Mouse (Mus musculus): ENCODE data around the gene C2cd4c. TPM values are rescaled to one million over a fixed set of nuclear protein-coding genes. Genes with fewer than 3 reads are reported as not detected.

Gene C2cd4c
- polyA plus RNA-seq, 1 experiment from 2014 or later: not detected

DNA sequence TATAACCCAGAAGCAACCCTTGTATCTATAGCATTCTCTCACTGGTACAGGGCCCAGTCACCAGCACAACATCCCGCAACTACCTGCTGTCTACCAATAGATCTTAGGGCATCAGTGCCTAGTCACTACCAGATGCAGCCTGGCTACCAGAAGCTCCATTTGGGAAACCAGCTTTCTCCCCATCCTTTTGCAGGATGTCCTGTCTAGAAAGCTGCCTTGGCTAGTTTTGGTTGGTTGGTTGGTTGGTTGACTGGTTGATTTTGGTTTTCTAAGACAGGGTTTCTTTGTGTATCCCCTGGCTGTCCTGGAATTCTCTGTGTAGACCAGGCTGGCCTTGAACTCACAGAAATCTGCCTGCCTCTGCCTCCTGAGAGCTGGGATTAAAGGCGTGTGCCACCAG, 54.1 kb downstream of the C2cd4c start:
- no peak for ATAC-seq (ENCODE audit: low FRiP score, low TSS enrichment)
- Histone ChIP-seq H3K4me1 (ENCODE audit: control insufficient read depth, insufficient read depth, low read length) (no peaks in the 10 kb centered on the region), H3K9ac (ENCODE audit: low read depth, low read length) (no peak overlapping the region), H3K9me3 (ENCODE audit: control insufficient read depth, low read length) (no peaks in the 10 kb centered on the region), H3K27me3 (ENCODE audit: control insufficient read depth, insufficient read depth, low read length) (no peaks in the 10 kb centered on the region), H3K36me3 (ENCODE audit: control insufficient read depth, insufficient read depth, low read length) (no peaks in the 10 kb centered on the region), H3K27ac (ENCODE audit: low read depth, low read length) (no peak overlapping the region), H3K4me3 (ENCODE audit: low read length) (no peak overlapping the region), H3K4me2 (replicated peaks; ENCODE audit: low read depth, low read length) (no peak overlapping the region)
- WGBS: 89% methylated on average over 2 of the region's 2 CpGs

- no peak for ATAC-seq (ENCODE audit: low FRiP score, low TSS enrichment)
- no peaks in the 10 kb centered on the region for H3K9me3 ChIP-seq (ENCODE audit: control insufficient read depth, low read length)
- no peak overlapping the region for H3K4me3 ChIP-seq (ENCODE audit: low read length)
- H3K4me1 ChIP-seq (ENCODE audit: control insufficient read depth, insufficient read depth, low read length): peaks cover 9% of the 10 kb centered on the region; the same call in 1 of the 2 replicates
- H3K36me3 ChIP-seq (ENCODE audit: control insufficient read depth, insufficient read depth, low read length): no peaks in the 10 kb centered on the region
- no peaks in the 10 kb centered on the region for H3K27me3 ChIP-seq (ENCODE audit: control insufficient read depth, insufficient read depth, low read length)
- no peak overlapping the region for H3K27ac ChIP-seq (ENCODE audit: low read depth, low read length)
- WGBS: 91% methylated on average over 5 of the region's 5 CpGs
- no peak overlapping the region for H3K4me2 ChIP-seq (replicated peaks; ENCODE audit: low read depth, low read length)
- H3K9ac ChIP-seq (ENCODE audit: low read depth, low read length): no peak overlapping the region
Observed at GRCm38 (mm10) chr10:79557496-79557895, 56.3 kb downstream of the C2cd4c start.

DNA sequence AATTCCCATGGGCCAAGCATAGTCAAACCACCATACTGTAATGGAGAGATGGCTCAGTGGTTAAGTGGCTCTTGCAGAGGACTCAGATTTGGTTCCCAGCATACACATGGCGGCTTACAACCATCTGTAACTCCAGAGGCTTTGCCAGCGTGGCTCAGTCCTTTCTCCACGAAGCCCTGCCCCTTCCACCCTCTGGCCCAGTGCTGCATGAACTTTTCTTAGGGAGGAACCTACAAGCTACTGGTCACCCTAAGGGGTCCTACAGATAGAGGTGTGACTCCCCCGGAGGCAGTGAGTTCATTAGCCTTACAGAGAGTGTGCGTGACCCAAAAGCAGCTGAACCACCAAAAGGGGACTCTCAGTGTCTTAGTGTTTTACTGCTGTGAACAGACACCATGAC, 56.9 kb downstream of the C2cd4c start:
- no peaks in the 10 kb centered on the region for H3K9me3 ChIP-seq (ENCODE audit: control insufficient read depth, low read length)
- H3K27me3 ChIP-seq (ENCODE audit: control insufficient read depth, insufficient read depth, low read length): no peaks in the 10 kb centered on the region
- WGBS: 86% methylated on average over 5 of the region's 5 CpGs
- H3K4me1 ChIP-seq (ENCODE audit: control insufficient read depth, insufficient read depth, low read length): peaks cover 14% of the 10 kb centered on the region; the same call in 1 of the 2 replicates
- no peak overlapping the region for H3K4me2 ChIP-seq (replicated peaks; ENCODE audit: low read depth, low read length)
- H3K36me3 ChIP-seq (ENCODE audit: control insufficient read depth, insufficient read depth, low read length): no peaks in the 10 kb centered on the region
- no peak overlapping the region for H3K9ac ChIP-seq (ENCODE audit: low read depth, low read length)
- H3K4me3 ChIP-seq (ENCODE audit: low read length): no peak overlapping the region
- H3K27ac ChIP-seq (ENCODE audit: low read depth, low read length): no peak overlapping the region
- no peak for ATAC-seq (ENCODE audit: low FRiP score, low TSS enrichment)

Other genes with a start within 250 kb of the C2cd4c start
- not detected in 2 replicates for gene Vmn2r83, start 145.3 kb downstream of the C2cd4c start, polyA plus RNA-seq (2014; fragmentation: Nextera tagmentation; extraction: Ambion mirVana)
- gene Plpp2, start 80.2 kb downstream of the C2cd4c start, polyA plus RNA-seq (2014; fragmentation: Nextera tagmentation; extraction: Ambion mirVana): 34.9 and 43.3 TPM in 2 replicates
- 44.2 and 47.4 TPM in 2 replicates for gene Mier2, start 58.8 kb downstream of the C2cd4c start, polyA plus RNA-seq (2014; fragmentation: Nextera tagmentation; extraction: Ambion mirVana)
- not detected in 2 replicates for gene Theg, start 26.7 kb downstream of the C2cd4c start, polyA plus RNA-seq (2014; fragmentation: Nextera tagmentation; extraction: Ambion mirVana)
- 6.9 and 8.5 TPM in 2 replicates for gene Shc2, start 23.9 kb upstream of the C2cd4c start, polyA plus RNA-seq (2014; fragmentation: Nextera tagmentation; extraction: Ambion mirVana)
- not detected in 2 replicates for gene Odf3l2, start 31.7 kb upstream of the C2cd4c start, polyA plus RNA-seq (2014; fragmentation: Nextera tagmentation; extraction: Ambion mirVana)
- gene Madcam1, start 50.5 kb upstream of the C2cd4c start, polyA plus RNA-seq (2014; fragmentation: Nextera tagmentation; extraction: Ambion mirVana): 2.6 and 3.6 TPM in 2 replicates
- 85.7 and 90.9 TPM in 2 replicates for gene Tpgs1, start 55.3 kb upstream of the C2cd4c start, polyA plus RNA-seq (2014; fragmentation: Nextera tagmentation; extraction: Ambion mirVana)
- 105 and 108 TPM in 2 replicates for gene Cdc34, start 68.2 kb upstream of the C2cd4c start, polyA plus RNA-seq (2014; fragmentation: Nextera tagmentation; extraction: Ambion mirVana)
- gene Gzmm, start 75.0 kb upstream of the C2cd4c start, polyA plus RNA-seq (2014; fragmentation: Nextera tagmentation; extraction: Ambion mirVana): 0.54 and 0.61 TPM in 2 replicates
- gene Bsg, start 90.5 kb upstream of the C2cd4c start, polyA plus RNA-seq (2014; fragmentation: Nextera tagmentation; extraction: Ambion mirVana): 847 and 943 TPM in 2 replicates
- 0.11 and 0.14 TPM in 2 replicates for gene Hcn2, start 102.6 kb upstream of the C2cd4c start, polyA plus RNA-seq (2014; fragmentation: Nextera tagmentation; extraction: Ambion mirVana)
- 33.2 and 38.9 TPM in 2 replicates for gene Polrmt, start 132.6 kb upstream of the C2cd4c start, polyA plus RNA-seq (2014; fragmentation: Nextera tagmentation; extraction: Ambion mirVana)
- 0.11 and 0.61 TPM in 2 replicates for gene Fgf22, start 141.1 kb upstream of the C2cd4c start, polyA plus RNA-seq (2014; fragmentation: Nextera tagmentation; extraction: Ambion mirVana)
- gene Rnf126, start 152.9 kb upstream of the C2cd4c start, polyA plus RNA-seq (2014; fragmentation: Nextera tagmentation; extraction: Ambion mirVana): 95.9 and 104 TPM in 2 replicates
- gene Fstl3, start 163.2 kb upstream of the C2cd4c start, polyA plus RNA-seq (2014; fragmentation: Nextera tagmentation; extraction: Ambion mirVana): 4.9 and 8.2 TPM in 2 replicates
- gene Prss57, start 176.9 kb upstream of the C2cd4c start, polyA plus RNA-seq (2014; fragmentation: Nextera tagmentation; extraction: Ambion mirVana): not detected in 2 replicates
- gene Palm, start 179.5 kb upstream of the C2cd4c start, polyA plus RNA-seq (2014; fragmentation: Nextera tagmentation; extraction: Ambion mirVana): 101 and 136 TPM in 2 replicates
- 4.1 and 9.0 TPM in 2 replicates for gene Misp, start 207.0 kb upstream of the C2cd4c start, polyA plus RNA-seq (2014; fragmentation: Nextera tagmentation; extraction: Ambion mirVana)
- 279 and 333 TPM in 2 replicates for gene Ptbp1, start 240.4 kb upstream of the C2cd4c start, polyA plus RNA-seq (2014; fragmentation: Nextera tagmentation; extraction: Ambion mirVana)

Measured in kidney, embryonic 14.5 days (tissue).